Mouse (Mus musculus): Measurements from ENCODE around the gene Gm13285.
"Not testable (repeated sequence)": the region's sequence is repeated elsewhere in the genome, so short reads cannot be mapped to it uniquely, and the experiment has no call there.

The Gm13285 gene

DNA sequence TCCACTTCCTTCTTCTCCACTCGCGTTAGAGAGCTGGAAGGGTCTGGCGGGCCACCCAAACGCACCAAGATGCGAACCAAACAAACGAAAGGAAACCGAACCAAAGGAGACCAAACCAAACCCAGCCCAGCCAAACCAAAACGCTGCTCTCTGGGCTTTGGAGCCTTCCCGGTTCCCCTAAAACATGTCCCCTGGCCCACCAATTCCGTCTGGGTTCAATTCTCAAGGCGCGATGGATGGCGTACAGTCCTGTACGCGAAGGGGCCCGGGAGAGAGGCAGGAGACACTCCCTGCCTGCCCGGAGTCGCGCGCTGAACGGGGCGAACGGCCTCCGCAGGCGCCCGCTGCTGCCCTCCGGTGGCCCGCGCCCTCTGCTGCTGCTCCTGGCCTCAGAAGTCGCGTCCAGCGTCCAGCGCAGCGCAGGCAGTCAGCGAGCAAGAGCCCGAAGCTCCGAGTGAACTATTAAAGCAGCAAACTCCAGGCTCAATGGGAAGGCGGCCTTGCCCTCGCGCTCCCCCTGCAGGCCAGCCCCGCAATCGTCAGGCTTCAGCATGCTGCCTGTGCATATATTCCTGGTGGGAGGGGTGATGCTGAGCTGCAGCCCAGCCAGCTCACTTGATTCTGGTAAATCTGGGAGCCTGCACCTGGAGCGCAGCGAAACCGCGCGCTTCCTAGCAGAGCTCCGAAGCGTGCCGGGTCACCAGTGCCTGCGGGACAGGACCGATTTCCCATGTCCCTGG, 5.4 kb upstream of the Gm13285 start, which contains the start of gene Gm13275:
TSS of gene Gm13275 (plus strand) at position 552 of the 740 bp plus-strand sequence.
- peak; percentile 78 to 97 for DNase-seq (ENCODE audit: inconsistent age in 2 of 2, low spot score in 1 of 2)

DNA sequence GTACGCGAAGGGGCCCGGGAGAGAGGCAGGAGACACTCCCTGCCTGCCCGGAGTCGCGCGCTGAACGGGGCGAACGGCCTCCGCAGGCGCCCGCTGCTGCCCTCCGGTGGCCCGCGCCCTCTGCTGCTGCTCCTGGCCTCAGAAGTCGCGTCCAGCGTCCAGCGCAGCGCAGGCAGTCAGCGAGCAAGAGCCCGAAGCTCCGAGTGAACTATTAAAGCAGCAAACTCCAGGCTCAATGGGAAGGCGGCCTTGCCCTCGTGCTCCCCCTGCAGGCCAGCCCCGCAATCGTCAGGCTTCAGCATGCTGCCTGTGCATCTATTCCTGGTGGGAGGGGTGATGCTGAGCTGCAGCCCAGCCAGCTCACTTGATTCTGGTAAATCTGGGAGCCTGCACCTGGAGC, 2.4 kb upstream of the Gm13285 start, which contains the start of gene Gm13279:
TSS of gene Gm13279 (plus strand) at position 301 of the 400 bp plus-strand sequence.
- not testable (repeated sequence) for DNase-seq (ENCODE audit: inconsistent age in 2 of 2, low spot score in 1 of 2)

DNA sequence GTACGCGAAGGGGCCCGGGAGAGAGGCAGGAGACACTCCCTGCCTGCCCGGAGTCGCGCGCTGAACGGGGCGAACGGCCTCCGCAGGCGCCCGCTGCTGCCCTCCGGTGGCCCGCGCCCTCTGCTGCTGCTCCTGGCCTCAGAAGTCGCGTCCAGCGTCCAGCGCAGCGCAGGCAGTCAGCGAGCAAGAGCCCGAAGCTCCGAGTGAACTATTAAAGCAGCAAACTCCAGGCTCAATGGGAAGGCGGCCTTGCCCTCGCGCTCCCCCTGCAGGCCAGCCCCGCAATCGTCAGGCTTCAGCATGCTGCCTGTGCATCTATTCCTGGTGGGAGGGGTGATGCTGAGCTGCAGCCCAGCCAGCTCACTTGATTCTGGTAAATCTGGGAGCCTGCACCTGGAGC, 3.5 kb downstream of the Gm13285 start, which contains the start of gene Gm13287:
TSS of gene Gm13287 (plus strand) at position 301 of the 400 bp plus-strand sequence.
- DNase-seq (ENCODE audit: inconsistent age in 2 of 2, low spot score in 1 of 2), result not testable (repeated sequence)

DNA sequence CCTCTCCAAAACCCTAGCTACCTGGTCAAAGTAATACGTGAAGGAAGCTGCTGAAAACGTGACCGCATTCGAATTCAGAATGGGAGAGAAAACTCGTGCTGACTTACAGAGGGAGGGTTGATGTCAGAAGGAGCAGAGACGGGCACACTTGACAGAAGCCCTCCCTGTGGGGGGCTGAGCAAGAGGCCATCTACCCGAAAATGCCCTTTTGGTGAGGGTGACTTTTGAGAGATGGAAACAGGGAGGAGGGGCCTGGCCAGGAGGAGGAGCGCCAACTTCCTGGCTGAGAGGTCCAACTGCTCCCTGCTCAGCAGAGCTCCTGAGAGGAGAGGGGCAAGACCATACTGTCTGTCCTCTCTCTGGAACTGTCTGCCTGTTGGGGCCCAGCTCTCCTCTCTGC, 5.8 kb downstream of the Gm13285 start, which contains the start of gene Gm13288:
TSS of gene Gm13288 (plus strand) at position 301 of the 400 bp plus-strand sequence.
- DNase-seq (ENCODE audit: inconsistent age in 2 of 2, low spot score in 1 of 2), result not testable (repeated sequence)

DNA sequence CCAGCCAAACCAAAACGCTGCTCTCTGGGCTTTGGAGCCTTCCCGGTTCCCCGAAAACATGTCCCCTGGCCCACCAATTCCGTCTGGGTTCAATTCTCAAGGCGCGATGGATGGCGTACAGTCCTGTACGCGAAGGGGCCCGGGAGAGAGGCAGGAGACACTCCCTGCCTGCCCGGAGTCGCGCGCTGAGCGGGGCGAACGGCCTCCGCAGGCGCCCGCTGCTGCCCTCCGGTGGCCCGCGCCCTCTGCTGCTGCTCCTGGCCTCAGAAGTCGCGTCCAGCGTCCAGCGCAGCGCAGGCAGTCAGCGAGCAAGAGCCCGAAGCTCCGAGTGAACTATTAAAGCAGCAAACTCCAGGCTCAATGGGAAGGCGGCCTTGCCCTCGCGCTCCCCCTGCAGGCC, 6.3 kb downstream of the Gm13285 start:
- DNase-seq (ENCODE audit: inconsistent age in 2 of 2, low spot score in 1 of 2), result peak; percentile 56 to 76

DNA sequence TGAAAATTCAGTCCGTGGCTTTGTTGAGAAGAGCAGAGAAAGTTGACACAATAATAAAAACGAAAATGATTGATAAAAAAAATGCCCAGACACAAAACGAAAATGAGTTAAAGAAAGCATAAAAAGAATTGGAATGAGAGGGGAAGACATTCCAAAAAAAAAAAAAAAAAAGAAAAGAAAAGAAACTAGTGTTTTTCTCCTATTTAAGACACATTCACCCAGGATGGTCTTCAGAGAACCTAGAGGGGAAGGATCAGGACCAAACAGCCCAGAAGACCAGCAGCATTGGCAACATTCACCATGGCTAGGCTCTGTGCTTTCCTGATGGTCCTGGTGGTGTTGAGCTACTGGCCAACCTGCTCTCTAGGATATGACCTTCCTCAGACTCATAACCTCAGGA, 16.5 kb downstream of the Gm13285 start, which contains the start of gene Ifna7:
TSS of gene Ifna7 (plus strand) at position 301 of the 400 bp plus-strand sequence.
- no peak for DNase-seq (ENCODE audit: inconsistent age in 2 of 2, low spot score in 1 of 2)

DNA sequence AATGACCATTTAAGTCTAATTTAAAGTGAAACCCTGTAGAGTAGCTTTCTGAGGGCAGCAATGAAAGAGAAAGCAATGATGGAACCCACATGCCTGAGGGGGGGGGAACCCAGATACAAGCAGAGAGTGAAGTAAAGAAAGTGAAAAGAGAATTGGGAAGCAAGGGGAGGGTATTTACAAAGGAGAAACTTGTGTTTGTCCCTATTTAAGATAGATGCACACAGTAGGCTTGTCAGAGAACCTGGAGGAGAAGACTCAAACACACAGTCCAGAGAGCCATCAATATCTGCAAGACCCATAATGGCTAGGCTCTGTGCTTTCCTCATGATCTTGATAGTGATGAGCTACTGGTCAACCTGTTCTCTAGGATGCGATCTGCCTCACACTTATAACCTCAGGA, 20.2 kb downstream of the Gm13285 start, which contains the start of gene Ifna11:
TSS of gene Ifna11 (plus strand) at position 301 of the 400 bp plus-strand sequence.
- DNase-seq (ENCODE audit: inconsistent age in 2 of 2, low spot score in 1 of 2), result no peak

DNA sequence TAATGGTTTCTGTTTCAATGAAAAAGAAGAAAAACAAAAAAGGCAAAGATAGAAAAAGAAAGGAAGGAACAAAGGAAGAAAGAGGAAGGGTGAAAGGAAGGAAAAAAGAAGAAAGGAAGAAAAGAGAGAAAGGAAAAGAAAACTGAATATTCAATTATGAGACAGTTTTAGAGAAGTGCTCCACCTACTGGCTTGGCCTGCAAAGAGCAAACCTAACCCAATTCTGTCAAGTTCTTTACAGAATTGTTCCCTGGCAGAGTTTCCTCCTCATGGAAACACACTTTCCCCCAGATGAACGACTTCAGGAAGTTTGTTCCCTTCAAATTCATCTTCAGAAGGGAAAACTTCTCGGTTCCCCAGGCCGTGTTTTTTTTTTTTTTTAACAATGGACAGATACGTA, 23.5 kb downstream of the Gm13285 start:
- DNase-seq (ENCODE audit: inconsistent age in 2 of 2, low spot score in 1 of 2), result peak in 1 of 2 experiments; percentile 32

DNA sequence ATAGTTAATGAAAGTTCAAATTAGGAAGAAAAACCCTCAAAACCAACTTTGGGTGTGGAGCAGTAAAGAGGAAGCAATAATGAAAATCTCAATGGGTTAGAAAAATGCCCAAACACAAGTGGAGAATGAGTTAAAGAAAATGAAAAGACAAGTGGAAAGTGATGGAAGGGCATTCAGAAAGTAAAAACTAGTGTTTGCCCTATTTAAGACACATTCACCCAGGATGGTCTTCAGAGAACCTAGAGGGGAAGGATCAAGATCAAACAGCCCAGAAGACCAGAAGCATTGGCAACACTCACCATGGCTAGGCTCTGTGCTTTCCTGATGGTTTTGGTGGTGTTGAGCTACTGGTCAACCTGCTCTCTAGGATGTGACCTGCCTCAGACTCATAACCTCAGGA, 27.7 kb downstream of the Gm13285 start, which contains the start of gene Ifna6:
TSS of gene Ifna6 (plus strand) at position 301 of the 400 bp plus-strand sequence.
- not testable (repeated sequence) for DNase-seq (ENCODE audit: inconsistent age in 2 of 2, low spot score in 1 of 2)

DNA sequence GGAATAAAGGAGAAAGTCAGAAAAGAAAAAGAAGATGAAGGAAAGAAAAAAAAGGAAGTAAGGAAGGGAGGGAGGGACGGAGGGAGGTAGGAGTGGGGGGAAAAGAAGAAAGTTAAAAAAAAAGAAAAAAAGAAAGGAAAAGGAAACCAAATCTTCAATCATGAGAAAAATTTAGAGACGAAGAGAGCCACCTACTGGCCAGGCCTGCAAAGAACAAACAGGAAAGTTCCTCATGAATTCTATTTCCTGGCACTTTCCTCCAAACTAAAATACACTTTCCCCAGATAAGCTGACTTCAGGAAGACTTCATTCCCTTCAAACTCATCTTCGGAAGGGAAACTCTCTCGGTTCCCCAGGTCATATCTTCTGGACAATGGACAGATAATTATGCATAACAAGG, 31.1 kb downstream of the Gm13285 start:
- peak in 1 of 2 experiments; percentile 41 for DNase-seq (ENCODE audit: inconsistent age in 2 of 2, low spot score in 1 of 2)

DNA sequence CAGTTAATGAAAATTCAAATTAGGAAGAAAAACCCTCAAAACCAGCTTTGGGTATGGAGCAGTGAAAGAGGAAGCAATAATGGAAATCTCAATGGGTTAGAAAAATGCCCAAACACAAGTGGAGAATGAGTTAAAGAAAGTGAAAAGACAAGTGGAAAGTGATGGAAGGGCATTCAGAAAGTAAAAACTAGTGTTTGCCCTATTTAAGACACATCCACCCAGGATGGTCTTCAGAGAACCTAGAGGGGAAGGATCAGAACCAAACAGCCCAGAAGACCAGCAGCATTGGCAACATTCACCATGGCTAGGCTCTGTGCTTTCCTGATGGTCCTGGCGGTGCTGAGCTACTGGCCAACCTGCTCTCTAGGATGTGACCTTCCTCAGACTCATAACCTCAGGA, 35.8 kb downstream of the Gm13285 start, which contains the start of gene Ifna5:
TSS of gene Ifna5 (plus strand) at position 301 of the 400 bp plus-strand sequence.
- not testable (repeated sequence) for DNase-seq (ENCODE audit: inconsistent age in 2 of 2, low spot score in 1 of 2)

DNA sequence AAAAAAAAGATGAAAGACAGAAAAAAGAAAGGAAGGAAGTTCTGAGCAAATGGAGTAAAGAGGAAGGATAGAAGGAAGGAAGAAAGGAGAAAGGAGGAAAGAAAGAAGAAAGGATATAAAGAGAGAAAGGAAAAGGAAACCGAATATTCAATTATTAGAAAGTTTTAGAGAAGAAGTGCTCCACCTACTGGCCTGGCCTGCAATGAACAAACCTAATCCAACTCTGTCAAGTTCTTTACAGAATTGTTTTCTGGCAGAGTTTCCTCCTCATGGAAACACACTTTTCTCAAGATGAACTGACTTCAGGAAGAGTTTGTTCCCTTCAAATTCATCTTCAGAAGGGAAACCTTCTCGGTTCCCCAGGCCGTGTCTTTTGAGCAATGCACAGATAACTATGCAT, 39.4 kb downstream of the Gm13285 start:
- DNase-seq (ENCODE audit: inconsistent age in 2 of 2, low spot score in 1 of 2), result peak in 1 of 2 experiments; percentile 35

DNA sequence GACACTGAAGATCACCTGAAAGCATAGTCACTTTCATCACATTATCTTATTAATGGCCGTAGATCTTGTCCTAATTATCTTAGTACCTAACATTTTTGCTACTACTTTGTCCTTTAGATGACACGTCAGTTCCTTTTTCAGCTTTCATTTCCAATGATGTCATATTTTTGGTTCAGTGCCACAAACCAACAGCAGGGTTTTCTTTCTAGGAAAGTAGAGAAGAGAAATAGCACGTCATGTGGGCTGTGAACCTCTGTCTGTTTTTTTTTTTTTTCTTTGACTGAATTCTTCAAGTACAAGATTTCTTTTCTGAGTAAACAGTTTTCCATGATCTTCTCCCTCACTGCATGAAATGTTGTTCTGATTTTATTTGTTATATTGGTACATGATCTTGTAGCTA, 40.6 kb downstream of the Gm13285 start:
- no peak for DNase-seq (ENCODE audit: inconsistent age in 2 of 2, low spot score in 1 of 2)

DNA sequence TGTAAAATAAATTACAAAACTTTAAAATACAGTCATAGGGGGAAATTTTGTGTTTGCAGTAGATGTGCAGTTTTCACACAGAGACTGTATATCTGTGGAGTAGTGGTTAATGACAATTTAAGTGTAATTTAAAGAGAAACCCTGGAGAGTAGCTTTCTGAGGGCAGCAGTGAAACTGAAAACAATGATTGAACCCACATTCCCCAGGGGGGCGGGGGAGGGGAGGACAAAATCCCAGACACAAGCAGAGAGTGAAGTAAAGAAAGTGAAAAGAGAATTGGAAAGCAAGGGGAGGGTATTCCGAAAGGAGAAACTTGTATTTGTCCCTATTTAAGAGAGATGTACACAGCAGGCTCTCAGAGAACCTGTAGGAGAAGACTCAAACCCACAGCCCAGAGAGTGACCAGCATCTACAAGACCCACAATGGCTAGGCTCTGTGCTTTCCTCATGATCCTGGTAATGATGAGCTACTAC, 42.0 kb downstream of the Gm13285 start, which contains the start of gene Ifna4:
TSS of gene Ifna4 (plus strand) at position 424 of the 474 bp plus-strand sequence.
- DNase-seq (ENCODE audit: inconsistent age in 2 of 2, low spot score in 1 of 2), result no peak

DNA sequence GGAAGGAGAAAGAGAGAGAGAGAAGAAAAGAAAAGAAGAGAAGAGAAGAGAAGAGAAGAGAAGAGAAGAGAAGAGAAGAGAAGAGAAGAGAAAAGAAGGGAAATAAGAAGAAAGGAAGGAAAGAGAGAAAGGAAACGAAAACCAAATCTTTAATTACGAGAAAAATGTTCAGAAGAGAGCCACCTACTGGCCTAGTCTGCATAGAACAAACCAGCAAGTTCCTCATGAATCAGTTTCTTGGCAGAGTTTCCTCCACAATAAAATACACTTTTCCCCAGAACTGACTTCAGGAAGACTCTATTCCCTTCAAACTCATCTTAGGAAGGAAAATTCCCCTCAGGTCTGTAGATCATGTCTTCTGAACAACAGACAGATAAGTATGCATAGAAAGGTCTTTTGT, 45.9 kb downstream of the Gm13285 start:
- no peak for DNase-seq (ENCODE audit: inconsistent age in 2 of 2, low spot score in 1 of 2)

DNA sequence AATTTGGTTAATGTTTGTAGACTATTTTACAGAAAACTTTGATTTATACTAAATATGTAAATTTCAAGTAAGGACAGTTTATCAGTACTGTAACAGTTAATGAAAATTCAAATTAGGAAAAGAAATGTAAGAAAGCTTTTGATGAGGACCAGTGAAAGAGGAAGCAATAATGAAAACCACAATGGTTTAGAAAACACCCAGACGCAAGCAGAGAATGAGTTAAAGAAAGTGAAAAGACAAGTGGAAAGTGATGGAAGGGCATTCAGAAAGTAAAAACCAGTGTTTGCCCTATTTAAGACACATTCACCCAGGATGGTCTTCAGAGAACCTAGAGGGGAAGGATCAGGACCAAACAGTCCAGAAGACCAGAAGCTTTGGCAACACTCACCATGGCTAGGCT, 50.2 kb downstream of the Gm13285 start, which contains the start of gene Ifna1:
TSS of gene Ifna1 (plus strand) at position 390 of the 400 bp plus-strand sequence.
- no peak for DNase-seq (ENCODE audit: inconsistent age in 2 of 2, low spot score in 1 of 2)
